Mouse (Mus musculus): Measurements from ENCODE around the gene Gm21394.
"Not testable (repeated sequence)": the region's sequence is repeated elsewhere in the genome, so short reads cannot be mapped to it uniquely, and the experiment has no call there.

Gm21394 gene

DNA sequence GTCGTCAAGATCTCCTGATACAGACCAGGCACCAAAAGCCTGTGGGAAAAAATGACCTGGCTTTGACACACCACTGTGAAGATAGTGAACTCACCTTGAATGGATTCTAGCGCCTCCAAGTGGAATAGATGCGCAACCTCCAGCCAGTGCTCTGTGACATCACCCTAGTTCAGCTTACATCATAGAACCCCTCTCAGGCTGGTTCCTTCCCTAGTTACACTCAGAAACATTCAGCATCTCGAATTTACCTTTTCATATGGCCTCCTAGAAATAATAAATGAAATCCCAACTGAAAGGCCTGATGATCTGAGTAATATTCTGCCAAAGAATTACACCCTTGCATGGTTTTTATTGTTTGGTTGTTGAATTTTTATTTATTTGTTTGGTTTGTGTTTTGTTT lies at the start of gene Gm21394:
Gene Gm21394 (minus strand): TSS at position 101 of the 400 bp plus-strand sequence.
- not testable (repeated sequence) for DNase-seq (ENCODE audit: low spot score in 2 of 2)

Measured in frontal cortex, postnatal 14 days (tissue).